Mouse (Mus musculus): ENCODE measurements around the gene Acin1.

DNA sequence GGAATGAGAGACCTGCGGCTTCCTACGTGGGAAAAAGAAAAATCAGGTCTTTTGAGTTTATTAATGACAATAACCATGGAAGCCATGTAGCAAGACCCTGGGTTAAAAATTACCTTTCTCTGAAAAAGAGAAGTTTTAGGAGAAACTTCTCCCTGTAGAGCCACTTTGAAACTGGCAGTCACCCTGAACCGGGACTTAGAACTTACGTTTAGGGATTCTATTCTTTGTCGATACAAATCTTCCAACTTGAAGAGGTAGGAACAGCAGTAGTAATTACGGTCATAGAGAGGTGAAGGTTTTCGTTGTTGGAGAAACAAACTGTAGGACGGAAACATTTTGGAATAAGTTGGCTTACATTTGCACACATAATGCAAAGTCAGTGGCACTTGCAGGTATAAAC is 520 bp upstream of the Acin1 start:
- no peak for TF ChIP-seq POLR2A (IDR thresholded peaks at IDR 0.05; ENCODE audit: insufficient read length, low read depth)
- TF ChIP-seq USF1 (IDR thresholded peaks at IDR 0.05; ENCODE audit: low read depth) = no peak
- no peak for TF ChIP-seq TCF12 (IDR thresholded peaks at IDR 0.05; ENCODE audit: insufficient read depth, poor library complexity, severe bottlenecking)

All from myocyte (in vitro differentiated cells).